Mouse (Mus musculus) thymus, postnatal 4 days (tissue): ENCODE measurements around the gene Tenm2.

Source experiments
- DNase-seq: peaks from one replicate; pipeline ENCODE4 v3.0.0; 2021

Gene Tenm2

GRCm38 (mm10) chr11:36891106-36891505 lies 344.7 kb downstream of the Tenm2 start:
- no peak for DNase-seq

GRCm38 (mm10) chr11:36887490-36887889 lies 348.3 kb downstream of the Tenm2 start:
- DNase-seq, result no peak

GRCm38 (mm10) chr11:36886147-36886546 lies 349.6 kb downstream of the Tenm2 start:
- DNase-seq, result no peak

GRCm38 (mm10) chr11:36872961-36873360 lies 362.8 kb downstream of the Tenm2 start:
- DNase-seq, result no peak

- no peak for DNase-seq
Observed at GRCm38 (mm10) chr11:36870548-36870947, 365.2 kb downstream of the Tenm2 start.

- no peak for DNase-seq
Observed at GRCm38 (mm10) chr11:36851690-36852089, 384.1 kb downstream of the Tenm2 start.

- DNase-seq, result no peak
Observed at GRCm38 (mm10) chr11:36847451-36847850, 388.3 kb downstream of the Tenm2 start.

GRCm38 (mm10) chr11:36832855-36833254 lies 402.9 kb downstream of the Tenm2 start:
- DNase-seq, result no peak

GRCm38 (mm10) chr11:36831511-36831910 lies 404.3 kb downstream of the Tenm2 start:
- no peak for DNase-seq

- DNase-seq, result no peak
Observed at GRCm38 (mm10) chr11:36824666-36825065, 411.1 kb downstream of the Tenm2 start.

GRCm38 (mm10) chr11:36804615-36805014 lies 431.1 kb downstream of the Tenm2 start:
- DNase-seq, result no peak

GRCm38 (mm10) chr11:36802208-36802631 lies 433.5 kb downstream of the Tenm2 start:
- DNase-seq, result no peak

- no peak for DNase-seq
Observed at GRCm38 (mm10) chr11:36801683-36802082, 434.1 kb downstream of the Tenm2 start.

GRCm38 (mm10) chr11:36799409-36799808 lies 436.4 kb downstream of the Tenm2 start:
- no peak for DNase-seq

GRCm38 (mm10) chr11:36758009-36758408 lies 477.8 kb downstream of the Tenm2 start:
- DNase-seq, result no peak

GRCm38 (mm10) chr11:36746286-36746685 lies 489.5 kb downstream of the Tenm2 start:
- DNase-seq, result no peak

- DNase-seq, result no peak
Observed at GRCm38 (mm10) chr11:36727800-36728199, 508.0 kb downstream of the Tenm2 start.

- no peak for DNase-seq
Observed at GRCm38 (mm10) chr11:36702881-36703280, 532.9 kb downstream of the Tenm2 start.

- no peak for DNase-seq
Observed at GRCm38 (mm10) chr11:36700951-36701350, 534.8 kb downstream of the Tenm2 start.

- no peak for DNase-seq
Observed at GRCm38 (mm10) chr11:36700131-36700530, 535.6 kb downstream of the Tenm2 start.

- DNase-seq, result no peak
Observed at GRCm38 (mm10) chr11:36698268-36698667, 537.5 kb downstream of the Tenm2 start.

GRCm38 (mm10) chr11:36697816-36698215 lies 537.9 kb downstream of the Tenm2 start:
- no peak for DNase-seq

GRCm38 (mm10) chr11:36697021-36697639 lies 538.6 kb downstream of the Tenm2 start:
- no peak for DNase-seq

- no peak for DNase-seq
Observed at GRCm38 (mm10) chr11:36694810-36695209, 541.0 kb downstream of the Tenm2 start.

- no peak for DNase-seq
Observed at GRCm38 (mm10) chr11:36692637-36693036, 543.1 kb downstream of the Tenm2 start.
